Mouse (Mus musculus): ENCODE data around the gene Scgb1a1. TPM values are rescaled to one million over a fixed set of nuclear protein-coding genes. Genes with fewer than 3 reads are reported as not detected.
"Not testable (repeated sequence)": the region's sequence is repeated elsewhere in the genome, so short reads cannot be mapped to it uniquely, and the experiment has no call there.

The Scgb1a1 gene
- total RNA-seq, 2 experiments from 2014 or later: not detected

- DNase-seq (ENCODE audit: low spot score in 2 of 2); intact Hi-C loops (cut with DNase I): not testable (repeated sequence)
These were observed 35.8 kb downstream of the Scgb1a1 start for GRCm38 (mm10) chr19:9051985-9052384.

- intact Hi-C loops (cut with DNase I): no loop called here
These were observed 37.2 kb downstream of the Scgb1a1 start for GRCm38 (mm10) chr19:9050294-9051229.

GRCm38 (mm10) chr19:9048981-9049687, 38.6 kb downstream of the Scgb1a1 start:
- intact Hi-C loops (cut with DNase I): no loop called here
- no peak for DNase-seq (ENCODE audit: low spot score in 2 of 2)

More at GRCm38 (mm10) chr19:9050294-9051229, 37.2 kb downstream of the Scgb1a1 start:
- no peak for DNase-seq (ENCODE audit: low spot score in 2 of 2)

GRCm38 (mm10) chr19:9047946-9048387, 39.8 kb downstream of the Scgb1a1 start:
- intact Hi-C loops (cut with DNase I): no loop called here
- DNase-seq (ENCODE audit: low spot score in 2 of 2): no peak

GRCm38 (mm10) chr19:9047207-9047945, 40.4 kb downstream of the Scgb1a1 start:
- intact Hi-C loops (cut with DNase I): no loop called here
- no peak for DNase-seq (ENCODE audit: low spot score in 2 of 2)

GRCm38 (mm10) chr19:9044291-9044690, 43.5 kb downstream of the Scgb1a1 start:
- intact Hi-C loops (cut with DNase I): no loop called here
- DNase-seq (ENCODE audit: low spot score in 2 of 2): no peak

GRCm38 (mm10) chr19:9043123-9043522, 44.6 kb downstream of the Scgb1a1 start:
- DNase-seq (ENCODE audit: low spot score in 2 of 2): no peak
- intact Hi-C loops (cut with DNase I): no loop called here

- no peak for DNase-seq (ENCODE audit: low spot score in 2 of 2)
- intact Hi-C loops (cut with DNase I): no loop called here
These were observed 46.7 kb downstream of the Scgb1a1 start for GRCm38 (mm10) chr19:9041074-9041473.

- no peak for DNase-seq (ENCODE audit: low spot score in 2 of 2)
- intact Hi-C loops (cut with DNase I): no loop called here
These were observed 47.1 kb downstream of the Scgb1a1 start for GRCm38 (mm10) chr19:9040649-9041048.

- intact Hi-C loops (cut with DNase I): no loop called here
- DNase-seq (ENCODE audit: low spot score in 2 of 2): no peak
These were observed 47.8 kb downstream of the Scgb1a1 start for GRCm38 (mm10) chr19:9039928-9040327.

- no peak for DNase-seq (ENCODE audit: low spot score in 2 of 2)
- intact Hi-C loops (cut with DNase I): no loop called here
These were observed 48.5 kb downstream of the Scgb1a1 start for GRCm38 (mm10) chr19:9039266-9039665.

- DNase-seq (ENCODE audit: low spot score in 2 of 2): no peak
- intact Hi-C loops (cut with DNase I): no loop called here
These were observed 49.6 kb downstream of the Scgb1a1 start for GRCm38 (mm10) chr19:9038136-9038535.

GRCm38 (mm10) chr19:9035101-9035500, 52.7 kb downstream of the Scgb1a1 start:
- intact Hi-C loops (cut with DNase I): no loop called here
- DNase-seq (ENCODE audit: low spot score in 2 of 2): no peak

GRCm38 (mm10) chr19:9034480-9034879, 53.3 kb downstream of the Scgb1a1 start:
- DNase-seq (ENCODE audit: low spot score in 2 of 2): no peak
- intact Hi-C loops (cut with DNase I): no loop called here

Other genes starting within 250 kb of the Scgb1a1 start
- gene Gng3, start 248.8 kb downstream of the Scgb1a1 start, total RNA-seq (2021): 100 to 1,000 TPM; 268 to 295 TPM
- under 1 TPM; 0.88 to 0.91 TPM for gene Lrrn4cl, start 237.2 kb downstream of the Scgb1a1 start, total RNA-seq (2021)
- 10 to 100 TPM; 91.5 to 93.8 TPM for gene Ubxn1, start 216.5 kb downstream of the Scgb1a1 start, total RNA-seq (2021)
- gene Uqcc3, start 207.0 kb downstream of the Scgb1a1 start, total RNA-seq (2021): 10 to 100 TPM; 30.6 to 36.9 TPM
- 1 to 10 TPM; 4.0 to 4.3 TPM for gene Lbhd1, start 204.2 kb downstream of the Scgb1a1 start, total RNA-seq (2021)
- gene Gm49403, start 204.0 kb downstream of the Scgb1a1 start, total RNA-seq (2021): not detected
- gene 1810009A15Rik, start 199.1 kb downstream of the Scgb1a1 start, total RNA-seq (2021): 10 to 100 TPM; 15.9 to 22.2 TPM
- gene Gm49416, start 199.0 kb downstream of the Scgb1a1 start, total RNA-seq (2021): 1 to 10 TPM; 2.4 to 4.3 TPM
- gene Ints5, start 195.0 kb downstream of the Scgb1a1 start, total RNA-seq (2021): 10 to 100 TPM; 23.0 to 23.4 TPM
- gene Ganab, start 189.9 kb downstream of the Scgb1a1 start, total RNA-seq (2021): 100 to 1,000 TPM in 1 of 2 experiments, 10 to 100 TPM in 1; 97.6 to 104 TPM
- gene B3gat3, start 167.6 kb downstream of the Scgb1a1 start, total RNA-seq (2021): 100 to 1,000 TPM; 134 to 142 TPM
- gene Rom1, start 158.6 kb downstream of the Scgb1a1 start, total RNA-seq (2021): 1 to 10 TPM; 3.5 to 4.0 TPM
- 1 to 10 TPM; 7.4 to 9.0 TPM for gene Eml3, start 158.4 kb downstream of the Scgb1a1 start, total RNA-seq (2021)
- 10 to 100 TPM; 48.6 to 50.3 TPM for gene Mta2, start 146.1 kb downstream of the Scgb1a1 start, total RNA-seq (2021)
- 10 to 100 TPM; 16.7 to 16.8 TPM for gene Tut1, start 134.1 kb downstream of the Scgb1a1 start, total RNA-seq (2021)
- gene Eef1g, start 120.9 kb downstream of the Scgb1a1 start, total RNA-seq (2021): 100 to 1,000 TPM; 188 to 198 TPM
- gene Ahnak, start 98.7 kb downstream of the Scgb1a1 start, total RNA-seq (2021): 10 to 100 TPM; 15.7 to 23.9 TPM
- 100 to 1,000 TPM; 101 to 139 TPM for gene Asrgl1, start 47.7 kb upstream of the Scgb1a1 start, total RNA-seq (2021)

All from left cerebral cortex, postnatal 14 days (tissue).